Mouse (Mus musculus) MEL (cell line): ENCODE results near the gene Adprhl1.

Experiments
- BHLHE40 ChIP-seq: IDR thresholded peaks from 2 replicates; pipeline ENCODE4 v1.6.1; 2012; ENCODE audit warnings: low read depth, mild to moderate bottlenecking, inconsistent platforms, low read length, improper control_type of control experiment, borderline replicate concordance
- CHD2 ChIP-seq: IDR thresholded peaks from 2 replicates; pipeline ENCODE4 v1.6.1; 2011; ENCODE audit warnings: low read length, improper control_type of control experiment
- CTCF ChIP-seq, 3 experiments: IDR thresholded peaks in 2 of 3; conservative IDR thresholded peaks in 1 of 3; 2 replicates each; pipeline ENCODE4 v1.5.1; 2011 to 2012; ENCODE audit warnings: low read length in 3 of 3, low read depth in 2 of 3, mild to moderate bottlenecking in 2 of 3, improper control_type of control experiment in 1 of 3, inconsistent platforms in 1 of 3, mixed read lengths in 1 of 3, moderate library complexity in 1 of 3; ENCODE audit not compliant: control insufficient read depth in 1 of 3, insufficient read depth in 1 of 3, poor library complexity in 1 of 3, severe bottlenecking in 1 of 3
- EP300 ChIP-seq, 2 experiments: IDR thresholded peaks; 2 replicates each; pipeline ENCODE4 v1.6.1; 2011; ENCODE audit warnings: improper control_type of control experiment in 2 of 2, low read length in 2 of 2, low read depth in 1 of 2, mild to moderate bottlenecking in 1 of 2
- MAX ChIP-seq: IDR thresholded peaks from 2 replicates; pipeline ENCODE4 v1.6.1; 2011; ENCODE audit warnings: low read length, improper control_type of control experiment
- MEF2A ChIP-seq: IDR thresholded peaks from 2 replicates; pipeline ENCODE4 v1.6.1; 2014; ENCODE audit warnings: low read depth, mild to moderate bottlenecking, inconsistent platforms, low read length, improper control_type of control experiment; ENCODE audit not compliant: poor library complexity, insufficient replicate concordance, severe bottlenecking; ENCODE audit errors: extremely low read depth
- MYB ChIP-seq: IDR thresholded peaks from 2 replicates; pipeline ENCODE4 v1.6.1; 2011; ENCODE audit warnings: mild to moderate bottlenecking, low read depth, low read length, improper control_type of control experiment
- NELFE ChIP-seq: IDR thresholded peaks from 2 replicates; pipeline ENCODE4 v1.6.1; 2011; ENCODE audit warnings: low read depth, low read length, improper control_type of control experiment
- POLR2A ChIP-seq, 2 experiments: IDR thresholded peaks; 2 replicates each; pipeline ENCODE4 v1.6.1; 2011 to 2012; ENCODE audit warnings: low read length in 2 of 2, mild to moderate bottlenecking in 2 of 2, control low read depth in 1 of 2, improper control_type of control experiment in 1 of 2, low read depth in 1 of 2, moderate library complexity in 1 of 2; ENCODE audit not compliant: control insufficient read depth in 1 of 2, insufficient read depth in 1 of 2, poor library complexity in 1 of 2
- RCOR1 ChIP-seq: IDR thresholded peaks from 2 replicates; pipeline ENCODE4 v1.6.1; 2012; ENCODE audit warnings: low read depth, mild to moderate bottlenecking, inconsistent platforms, low read length, improper control_type of control experiment
- UBTF ChIP-seq: IDR thresholded peaks from 2 replicates; pipeline ENCODE4 v1.6.1; 2012; ENCODE audit warnings: low read depth, mild to moderate bottlenecking, inconsistent platforms, low read length, improper control_type of control experiment, moderate library complexity, borderline replicate concordance; ENCODE audit not compliant: insufficient read depth
- USF1 ChIP-seq: IDR thresholded peaks from 2 replicates; pipeline ENCODE4 v1.6.1; 2014; ENCODE audit warnings: low read depth, mild to moderate bottlenecking, inconsistent platforms, low read length, improper control_type of control experiment, moderate library complexity

- no peak for TF ChIP-seq EP300 (IDR thresholded peaks at IDR 0.05; ENCODE audit: low read depth in 1 of 2, low read length in 2 of 2)
- no peak for TF ChIP-seq CTCF (IDR thresholded peaks at IDR 0.05 in 2 of 3, conservative IDR thresholded peaks at IDR 0.05 in 1 of 3; ENCODE audit: control insufficient read depth in 1 of 3, insufficient read depth in 1 of 3, low read depth in 2 of 3, low read length in 3 of 3, poor library complexity in 1 of 3, severe bottlenecking in 1 of 3)
- no peak for TF ChIP-seq POLR2A (IDR thresholded peaks at IDR 0.05; ENCODE audit: control insufficient read depth in 1 of 2, insufficient read depth in 1 of 2, low read depth in 1 of 2, low read length in 2 of 2, poor library complexity in 1 of 2)
- no peak for TF ChIP-seq MEF2A
- TF ChIP-seq BHLHE40 = no peak
- no peak for TF ChIP-seq MYB
- no peak for TF ChIP-seq RCOR1
- TF ChIP-seq UBTF = no peak
- no peak for TF ChIP-seq MAX
- TF ChIP-seq USF1 = no peak
- TF ChIP-seq CHD2 = no peak
- no peak for TF ChIP-seq NELFE
Measured at GRCm38 (mm10) chr8:13267566-13267965, 13.6 kb upstream of the Adprhl1 start.
